Mouse (Mus musculus): ENCODE measurements around the gene Gm45021.

DNA sequence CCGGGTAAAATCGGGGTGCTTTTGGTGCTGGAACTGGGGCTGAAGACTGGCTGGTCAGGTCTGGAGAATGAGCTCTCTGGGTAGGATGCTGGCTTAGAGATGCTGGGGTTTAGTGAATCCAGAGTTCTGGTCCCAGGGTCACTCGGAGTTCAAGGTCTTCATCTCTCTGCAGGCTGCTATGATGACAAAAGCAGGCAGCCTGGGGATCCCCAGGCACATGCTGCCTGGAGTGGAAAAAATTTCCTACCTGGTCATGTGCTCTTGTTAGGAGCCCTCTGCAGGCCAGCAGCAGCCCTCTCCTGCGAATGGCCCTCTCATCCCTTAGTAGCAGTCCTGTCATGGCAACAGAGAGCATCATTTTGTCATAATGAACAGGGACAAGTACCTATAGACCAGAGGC lies 24.1 kb downstream of the Gm45021 start:
- TF ChIP-seq POLR2AphosphoS5 (IDR thresholded peaks at IDR 0.05; ENCODE audit: insufficient replicate concordance, low read depth, low read length) (no peak), CTCF (IDR thresholded peaks at IDR 0.05; ENCODE audit: low read depth, low read length) (no peak), GATA1 (IDR thresholded peaks at IDR 0.05; ENCODE audit: borderline replicate concordance, low read length) (no peak)

Measured in G1E (cell line).